Mouse (Mus musculus): ENCODE data around the gene Cd69.

The Cd69 gene

DNA sequence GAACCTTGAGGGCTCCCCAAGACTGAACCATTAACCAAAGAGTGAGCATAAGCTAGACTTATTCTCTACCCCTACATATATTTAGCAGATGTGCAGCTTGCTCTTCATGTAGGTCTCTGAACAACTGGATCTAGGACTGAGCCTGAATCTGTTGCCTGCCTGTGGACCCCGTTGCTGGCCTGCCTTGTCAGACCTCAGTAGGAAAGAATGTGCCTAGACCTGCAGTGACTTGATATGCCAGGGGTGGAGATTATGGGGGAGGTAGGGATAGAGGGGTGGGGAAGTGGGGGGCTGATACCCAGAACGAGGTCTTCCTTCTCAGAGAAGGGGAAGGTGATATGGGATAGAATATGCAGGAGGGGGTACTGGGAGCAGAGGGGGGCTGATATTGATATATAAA is 51.6 kb downstream of the Cd69 start:
- no peak for DNase-seq

DNA sequence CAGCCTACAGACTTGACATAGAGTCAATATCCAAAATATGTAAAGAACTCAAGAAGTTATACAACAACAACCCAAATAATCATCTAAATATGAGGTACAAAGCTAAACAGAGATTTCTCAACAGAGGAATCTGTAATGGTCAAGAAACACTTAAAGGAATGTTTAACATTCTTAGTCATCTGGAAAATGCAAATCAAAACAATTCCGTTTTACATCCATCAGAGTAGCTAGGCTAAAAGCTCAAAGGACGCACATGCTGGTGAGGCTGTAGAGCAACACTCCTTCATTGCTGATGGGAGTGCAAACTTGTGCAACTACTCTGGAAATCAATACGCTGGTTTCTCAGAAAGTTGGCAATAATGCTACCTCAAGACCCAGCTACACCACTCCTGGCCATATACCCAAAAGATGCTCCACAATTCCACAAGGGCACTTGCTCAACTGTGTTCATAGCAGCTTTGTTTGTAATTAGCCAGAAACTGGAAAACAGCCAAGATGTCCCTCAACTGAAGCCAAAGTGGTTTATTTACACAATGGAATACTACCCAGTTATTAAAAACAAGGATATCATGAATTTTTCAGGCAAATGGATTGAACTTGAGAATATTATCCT is 52.9 kb downstream of the Cd69 start:
- no peak for DNase-seq

DNA sequence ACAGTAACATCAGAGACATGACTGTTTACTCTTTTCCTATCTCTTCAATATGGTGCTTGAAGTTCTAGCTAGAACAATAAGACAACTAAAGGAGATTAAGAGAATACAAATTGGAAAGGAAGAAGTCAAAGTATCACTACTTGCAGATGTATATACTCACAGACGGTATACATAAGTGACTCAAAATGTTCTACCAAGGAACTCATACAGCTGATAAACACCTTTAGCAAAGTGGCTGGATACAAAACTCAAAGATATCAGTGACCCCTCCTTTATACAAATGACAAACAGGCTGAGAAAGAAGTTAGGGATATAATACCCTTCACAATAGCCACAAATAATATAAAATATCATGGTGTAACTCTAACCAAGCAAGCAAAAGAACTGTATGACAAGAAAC is 54.2 kb downstream of the Cd69 start:
- no peak for DNase-seq

DNA sequence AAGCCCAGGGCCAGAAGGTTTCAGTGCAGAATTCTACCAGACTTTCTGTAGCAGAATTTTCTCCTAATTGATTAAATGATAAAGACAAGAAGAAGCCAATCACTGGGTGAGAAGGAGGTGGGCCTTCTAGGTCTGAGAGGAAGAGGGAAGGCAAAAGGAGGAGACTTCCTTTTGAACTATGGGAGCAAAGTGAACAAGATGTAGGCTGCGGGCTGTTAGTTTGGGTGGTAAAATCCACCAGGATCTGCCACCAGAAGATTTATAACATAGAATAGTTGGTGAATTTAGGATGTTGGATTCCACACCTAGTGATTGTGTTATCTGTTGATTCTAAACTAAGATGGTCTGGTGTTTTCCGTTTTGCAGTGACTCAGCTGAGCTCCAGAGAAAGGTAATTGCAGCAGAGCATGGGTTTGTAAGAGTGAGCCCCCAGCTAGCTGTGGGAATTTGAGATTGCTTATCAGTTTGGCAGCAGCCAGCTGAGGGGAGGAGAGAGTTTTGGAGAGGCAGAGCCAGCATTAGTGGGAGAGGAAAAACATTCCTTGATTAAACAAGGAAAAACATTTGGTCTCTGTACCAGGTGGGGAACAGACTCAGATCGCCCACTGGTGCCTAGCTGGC is 55.2 kb downstream of the Cd69 start:
- no peak for DNase-seq

DNA sequence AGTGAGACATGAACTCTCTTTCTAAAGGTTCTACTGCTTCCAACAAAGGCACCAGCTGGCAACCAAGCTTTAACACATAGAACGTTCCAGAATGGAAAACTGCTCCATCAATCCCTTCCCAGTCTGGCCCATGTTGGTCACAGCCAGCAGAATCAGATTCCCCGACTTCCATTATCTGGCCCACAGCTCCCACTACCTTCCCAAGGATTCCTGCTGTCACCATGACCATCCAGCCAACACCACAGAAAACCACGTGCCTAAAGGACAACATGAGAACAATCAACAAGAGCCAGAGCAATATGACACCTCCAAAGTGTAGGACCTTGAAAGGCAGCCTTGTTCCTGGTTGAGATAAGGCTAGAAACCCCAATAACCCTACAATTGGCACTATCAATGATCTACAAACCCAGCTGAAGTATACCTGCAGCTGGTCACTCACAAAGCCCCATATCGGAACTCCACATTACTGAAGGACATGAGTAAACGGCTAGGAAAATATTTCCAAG is 57.0 kb downstream of the Cd69 start:
- DNase-seq = no peak

Measured in spleen, adult 18-20 months (tissue).